Mouse (Mus musculus) lung, postnatal 0 days (tissue): Measurements from ENCODE around the gene Slc6a21. TPM values are rescaled to one million over a fixed set of nuclear protein-coding genes. Genes with fewer than 3 reads are reported as not detected.

ENCODE experiments used
- ATAC-seq: fragments of 200-750 bp; cut with Nextera tagmentation; 2 replicates; pipeline ENCODE4 v1.8.0; 2017; ENCODE audit warnings: moderate library complexity
- DNase-seq: peaks from one replicate; pipeline ENCODE4 v3.0.0-alpha.2; 2016; ENCODE audit warnings: low spot score
- H3K27ac ChIP-seq: fragments of 300-500 bp; sonication (generic); 2 replicates; pipeline ENCODE4 v1.5.1; 2014; ENCODE audit warnings: antibody characterized with exemption, mild to moderate bottlenecking, low read length, mixed read lengths
- H3K27me3 ChIP-seq: fragments of 300-500 bp; sonication (generic); replicated peaks from 2 replicates; pipeline ENCODE4 v1.6.1; 2014; ENCODE audit warnings: low read length, mixed read lengths; ENCODE audit not compliant: insufficient read depth
- H3K36me3 ChIP-seq: fragments of 300-500 bp; sonication (generic); 2 replicates; pipeline ENCODE4 v1.6.1; 2014; ENCODE audit warnings: low read length, mixed read lengths; ENCODE audit not compliant: insufficient read depth
- H3K4me1 ChIP-seq: fragments of 300-500 bp; sonication (generic); 2 replicates; pipeline ENCODE4 v1.6.1; 2014; ENCODE audit warnings: antibody characterized with exemption, low read depth, low read length, mixed read lengths; ENCODE audit not compliant: insufficient read depth
- H3K4me2 ChIP-seq: fragments of 300-500 bp; sonication (generic); replicated peaks from 2 replicates; pipeline ENCODE4 v1.6.1; 2014; ENCODE audit warnings: low read depth, mild to moderate bottlenecking, low read length, moderate library complexity, mixed read lengths
- H3K4me3 ChIP-seq: fragments of 300-500 bp; sonication (generic); 2 replicates; pipeline ENCODE4 v1.5.1; 2014; ENCODE audit warnings: low read depth, low read length
- H3K9ac ChIP-seq: fragments of 300-500 bp; sonication (generic); replicated peaks from 2 replicates; pipeline ENCODE4 v1.6.1; 2014; ENCODE audit warnings: low read depth, mild to moderate bottlenecking
- H3K9me3 ChIP-seq: fragments of 300-500 bp; sonication (generic); 2 replicates; pipeline ENCODE4 v1.6.1; 2016; ENCODE audit warnings: low read length, mixed read lengths
- CTCF ChIP-seq: IDR thresholded peaks from 2 replicates; pipeline ENCODE4 v1.5.1; 2016; ENCODE audit warnings: antibody characterized with exemption, mild to moderate bottlenecking
- EP300 ChIP-seq: IDR thresholded peaks from 2 replicates; pipeline ENCODE4 v1.6.1; 2016; ENCODE audit warnings: antibody characterized with exemption, mild to moderate bottlenecking, control low read depth
- WGBS: fragments of 180-500 bp; shearing (Covaris S2); extraction: QIAGEN DNeasy Blood & Tissue Kit; methylation state at CpG from one replicate; pipeline ENCODE4 v1.1.7; 2014; 5-methylcytosine and 5-hydroxymethylcytosine counted together
- polyA plus RNA-seq: library from polyadenylated mRNA; unstranded; fragments of >200 nt; fragmentation: Nextera tagmentation; extraction: Ambion mirVana; gene quantifications from 2 replicates; pipeline ENCODE4 v1.2.1, GENCODE M21; 2015

Gene Slc6a21
- polyA plus RNA-seq, 1 experiment from 2014 or later = not detected

- ATAC-seq (no peak), DNase-seq (peak; percentile 44)
- Histone ChIP-seq H3K36me3 (no peaks in the 10 kb centered on the region), H3K27ac (0 out of 2 replicates have a peak overlapping the region, but pooled peaks have one; percentile 43), H3K27me3 (no peaks in the 10 kb centered on the region), H3K4me1 (peaks cover 13% of the 10 kb centered on the region; the same call in 1 of the 2 replicates), H3K9ac (no peak overlapping the region), H3K4me2 (no peak overlapping the region; the same call in 1 of the 2 replicates), H3K4me3 (no peak overlapping the region), H3K9me3 (no peaks in the 10 kb centered on the region)
- TF ChIP-seq CTCF (no peak), EP300 (no peak)
- WGBS = 73% methylated on average over 17 of the region's 17 CpGs
Observed at GRCm38 (mm10) chr7:45237747-45238699, 39.3 kb upstream of the Slc6a21 start.

- DNase-seq (peak; percentile 46), ATAC-seq (0 out of 2 replicates have a peak, but pooled peaks have one; percentile 12)
- Histone ChIP-seq H3K4me1 (peaks cover 11% of the 10 kb centered on the region; the same call in 1 of the 2 replicates), H3K9me3 (no peaks in the 10 kb centered on the region), H3K27me3 (no peaks in the 10 kb centered on the region), H3K4me2 (no peak within 1 kb of the TSS; the same call in 1 of the 2 replicates), H3K9ac (no peak within 1 kb of the TSS), H3K36me3 (no peaks in the 10 kb centered on the region), H3K4me3 (no peak within 1 kb of the TSS), H3K27ac (0 out of 2 replicates have a peak within 1 kb of the TSS, but pooled peaks have one; percentile 43)
- WGBS = 31% methylated on average over 20 of the region's 20 CpGs
- TF ChIP-seq EP300 (no peak), CTCF (no peak)
Observed at GRCm38 (mm10) chr7:45238723-45239496, 38.4 kb upstream of the Slc6a21 start, which contains the start of gene Cd37. Gene Cd37 (minus strand): TSS chr7:45239115.

GRCm38 (mm10) chr7:45240109-45240508 is 37.2 kb upstream of the Slc6a21 start:
- no peaks in the 10 kb centered on the region for H3K9me3 ChIP-seq
- DNase-seq (no peak), ATAC-seq (no peak)
- no peak for TF ChIP-seq CTCF
- TF ChIP-seq EP300 = no peak
- no peak overlapping the region for H3K4me2 ChIP-seq
- H3K27me3 ChIP-seq = no peaks in the 10 kb centered on the region
- no peak overlapping the region for H3K9ac ChIP-seq
- H3K4me3 ChIP-seq = no peak overlapping the region
- H3K4me1 ChIP-seq = no peaks in the 10 kb centered on the region
- H3K36me3 ChIP-seq = no peaks in the 10 kb centered on the region
- 84% methylated on average over 7 of the region's 7 CpGs for WGBS
- no peak overlapping the region for H3K27ac ChIP-seq

- Histone ChIP-seq H3K27ac (no peak within 1 kb of the TSS), H3K4me3 (peak within 1 kb of the TSS; percentile 24), H3K9ac (no peak within 1 kb of the TSS), H3K36me3 (no peaks in the 10 kb centered on the region), H3K27me3 (no peaks in the 10 kb centered on the region), H3K4me2 (peak within 1 kb of the TSS; percentile 41), H3K9me3 (no peaks in the 10 kb centered on the region), H3K4me1 (no peaks in the 10 kb centered on the region)
- peak; percentile 39 for DNase-seq
- peak; percentile 58 for ATAC-seq
- peak; percentile 31 for TF ChIP-seq CTCF
- TF ChIP-seq EP300 = no peak
- 28% methylated on average over 51 of the region's 53 CpGs for WGBS
Observed at GRCm38 (mm10) chr7:45240633-45241388, 36.5 kb upstream of the Slc6a21 start, which contains the start of gene Slc6a16. Gene Slc6a16 (plus strand): TSS chr7:45241085.

GRCm38 (mm10) chr7:45241389-45241749 is 35.9 kb upstream of the Slc6a21 start:
- Histone ChIP-seq H3K9me3 (no peaks in the 10 kb centered on the region), H3K4me1 (no peaks in the 10 kb centered on the region), H3K27me3 (no peaks in the 10 kb centered on the region), H3K9ac (no peak overlapping the region), H3K36me3 (no peaks in the 10 kb centered on the region), H3K4me3 (no peak overlapping the region), H3K27ac (no peak overlapping the region), H3K4me2 (peak overlapping the region; percentile 41; the same call in 1 of the 2 replicates)
- 83% methylated on average over 6 of the region's 6 CpGs for WGBS
- no peak for TF ChIP-seq CTCF
- TF ChIP-seq EP300 = no peak
- ATAC-seq (no peak), DNase-seq (no peak)
